In the genomic region with DNA sequence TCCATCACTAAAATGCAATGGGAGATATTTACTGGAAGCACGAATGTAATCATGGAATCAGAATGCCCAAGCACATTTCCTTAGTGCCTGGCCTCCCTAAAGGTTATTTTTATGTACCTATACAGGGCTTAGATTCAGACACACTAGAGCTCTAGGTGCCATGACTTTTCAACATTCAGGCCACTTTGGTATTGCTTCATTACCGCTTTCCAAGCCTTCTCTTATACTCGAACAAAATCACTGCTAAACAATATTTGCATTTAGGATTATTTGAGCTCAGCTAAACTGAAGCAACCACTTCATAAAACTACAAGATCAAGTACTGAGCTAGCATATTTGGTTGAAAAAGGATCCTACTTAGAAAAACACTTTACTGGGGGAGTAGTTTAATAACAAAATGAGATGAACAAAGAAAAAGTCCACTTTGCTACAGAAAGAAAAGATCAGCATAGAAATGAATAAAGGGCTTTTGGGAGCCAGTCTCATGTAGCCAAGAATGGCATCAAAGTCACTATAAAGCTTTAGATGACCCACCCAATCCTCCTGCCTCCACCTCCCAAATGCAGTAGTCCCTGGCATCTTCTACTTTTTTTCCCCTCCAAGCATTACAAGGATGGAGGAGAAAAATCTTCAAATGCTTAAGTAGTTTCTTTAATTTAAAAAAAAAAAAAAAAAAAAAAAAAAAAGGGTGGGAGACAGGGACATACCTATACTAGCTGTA, we compare ENCODE assay signal across 10 mouse cellular contexts. TPM values are rescaled to one million over a fixed set of nuclear protein-coding genes. Genes with fewer than 3 reads are reported as not detected.
A peak's percentile ranks its signal among the peaks of the same experiment; 100 is the strongest.
DNase-seq lines count a peak whose midpoint lies in the region; ATAC-seq and TF ChIP-seq lines count a peak whose summit lies in the region.
"Had no signal": no experiment of that assay in that cellular context is flagged by ENCODE, and none has a peak within 500 bp of the region (broad histone marks: within the 10 kb centered on the region; RNA-seq: fewer than 3 reads in every experiment).

No protein-coding gene starts in this region.

- no peak for TF ChIP-seq POLR2A in CH12.LX (IDR thresholded peaks at IDR 0.05; ENCODE audit: low read depth, low read length)

- peaks cover 57% of the 10 kb centered on the region for H3K4me1 ChIP-seq in hindbrain, embryonic 15.5 days (replicated peaks)
- peaks cover 30% of the 10 kb centered on the region for H3K4me1 ChIP-seq in hindbrain, embryonic 16.5 days (ENCODE audit: control insufficient read depth, insufficient read depth, low read depth, low read length)
- peaks cover 6 to 51% of the 10 kb centered on the region in 2 experiments; a peak in 3 of 4 replicates for H3K4me1 ChIP-seq in CH12.LX (ENCODE audit: control insufficient read depth in 1 of 2, insufficient read depth in 2 of 2)
- peaks cover 40% of the 10 kb centered on the region for H3K4me1 ChIP-seq in liver, embryonic 13.5 days (replicated peaks)

- no peak overlapping the region for H3K4me3 ChIP-seq in hindbrain, embryonic 15.5 days
- no peak overlapping the region for H3K4me3 ChIP-seq in hindbrain, embryonic 16.5 days (ENCODE audit: low read length)
- peak overlapping the region in 2 of 3 experiments; percentile 0 to 98 for H3K4me3 ChIP-seq in CH12.LX (replicated peaks in 1 of 3; ENCODE audit: low read depth in 2 of 3, low read length in 2 of 3, poor library complexity in 1 of 3)
- 0 out of 2 replicates have a peak overlapping the region, but pooled peaks have one; percentile 23 for H3K4me3 ChIP-seq in liver, embryonic 13.5 days (replicated peaks)

- no peak for ATAC-seq in hindbrain, embryonic 15.5 days (ENCODE audit: low FRiP score, low read depth)
- ATAC-seq in hindbrain, embryonic 16.5 days = no peak
- ATAC-seq in liver, embryonic 13.5 days (ENCODE audit: low read depth) = no peak

- H3K9me3 ChIP-seq in hindbrain, embryonic 15.5 days = no peaks in the 10 kb centered on the region
- no peaks in the 10 kb centered on the region for H3K9me3 ChIP-seq in hindbrain, embryonic 16.5 days (ENCODE audit: control insufficient read depth, low read length)
- no peaks in the 10 kb centered on the region for H3K9me3 ChIP-seq in CH12.LX (replicated peaks; ENCODE audit: low read length)
- no peaks in the 10 kb centered on the region for H3K9me3 ChIP-seq in liver, embryonic 13.5 days (replicated peaks)

- H3K36me3 ChIP-seq in hindbrain, embryonic 15.5 days = no peaks in the 10 kb centered on the region
- no peaks in the 10 kb centered on the region for H3K36me3 ChIP-seq in hindbrain, embryonic 16.5 days (ENCODE audit: control insufficient read depth, insufficient read depth, low read length)
- peaks cover 0 to 44% of the 10 kb centered on the region in 2 experiments for H3K36me3 ChIP-seq in CH12.LX (replicated peaks in 1 of 2; ENCODE audit: control insufficient read depth in 1 of 2, insufficient read depth in 1 of 2, low read length in 1 of 2)
- H3K36me3 ChIP-seq in liver, embryonic 13.5 days = peaks cover 20% of the 10 kb centered on the region

- peak; percentile 6 for DNase-seq in CD4-positive helper T cell, adult 2 months (ENCODE audit: low read depth, low spot score)
- no peak for DNase-seq in CH12.LX (ENCODE audit: extremely low read depth)
- DNase-seq in liver, embryonic 13.5 days = no peak
- DNase-seq in thymus, postnatal 25 days = no peak
- no peak for DNase-seq in cerebellum, postnatal 14 days
- DNase-seq: cerebellum, adult 9-11 months; kidney, adult 18-20 months; lung, postnatal 4 days had no signal

- no peak overlapping the region for H3K27ac ChIP-seq in hindbrain, embryonic 15.5 days (replicated peaks)
- no peak overlapping the region; the same call in 1 of the 2 replicates for H3K27ac ChIP-seq in hindbrain, embryonic 16.5 days (ENCODE audit: low read depth, low read length)
- H3K27ac ChIP-seq in CH12.LX (ENCODE audit: insufficient read depth, low read depth) = no peak overlapping the region
- no peak overlapping the region for H3K27ac ChIP-seq in liver, embryonic 13.5 days

- WGBS in hindbrain, embryonic 15.5 days = 59% methylated on average over 3 of the region's 3 CpGs
- WGBS in hindbrain, embryonic 16.5 days = 63% methylated on average over 3 of the region's 3 CpGs
- WGBS in liver, embryonic 13.5 days (ENCODE audit: insufficient replicate concordance) = 52% methylated on average over 3 of the region's 3 CpGs

- in situ Hi-C loops in CH12.LX (cut with MboI; ENCODE audit: low pct_ligation_motif_present, low pct_unique_long_range_greater_than_20kb, low sequenced_read_pairs) = no loop called here

- H3K9ac ChIP-seq in hindbrain, embryonic 15.5 days = no peak overlapping the region
- H3K9ac ChIP-seq in hindbrain, embryonic 16.5 days (ENCODE audit: low read depth, low read length) = no peak overlapping the region
- H3K9ac ChIP-seq in CH12.LX (ENCODE audit: insufficient read depth, low read depth) = no peak overlapping the region
- no peak overlapping the region for H3K9ac ChIP-seq in liver, embryonic 13.5 days

- TF ChIP-seq RAD21 in CH12.LX (IDR thresholded peaks at IDR 0.05; ENCODE audit: low read depth, low read length) = no peak

- dilution Hi-C loops in CH12.LX (cut with MboI; ENCODE audit: extremely low pct_ligation_motif_present, extremely low pct_unique_long_range_greater_than_20kb, low sequenced_read_pairs) = no loop called here

- no peaks in the 10 kb centered on the region for H3K27me3 ChIP-seq in hindbrain, embryonic 15.5 days
- H3K27me3 ChIP-seq in hindbrain, embryonic 16.5 days (replicated peaks; ENCODE audit: control insufficient read depth, insufficient read depth, low read length) = no peaks in the 10 kb centered on the region
- no peaks in the 10 kb centered on the region for H3K27me3 ChIP-seq in CH12.LX (replicated peaks)
- H3K27me3 ChIP-seq in liver, embryonic 13.5 days = no peaks in the 10 kb centered on the region

- peaks cover 77% of the 10 kb centered on the region for H3K79me2 ChIP-seq in CH12.LX (replicated peaks; ENCODE audit: control insufficient read depth, extremely low read depth, insufficient read depth, poor library complexity, severe bottlenecking)

- TF ChIP-seq CTCF in CH12.LX (conservative IDR thresholded peaks at IDR 0.05 in 1 of 2, IDR thresholded peaks at IDR 0.05 in 1 of 2; ENCODE audit: low read depth in 2 of 2, low read length in 2 of 2) = no peak

- no peak for TF ChIP-seq EP300 in CH12.LX (IDR thresholded peaks at IDR 0.05; ENCODE audit: low read length)

- peak overlapping the region; percentile 28; the same call in 1 of the 2 replicates for H3K4me2 ChIP-seq in hindbrain, embryonic 15.5 days
- H3K4me2 ChIP-seq in hindbrain, embryonic 16.5 days (ENCODE audit: low read length) = no peak overlapping the region
- peak overlapping the region; percentile 82 for H3K4me2 ChIP-seq in CH12.LX (ENCODE audit: insufficient read depth, low read depth, poor library complexity, severe bottlenecking)
- peak overlapping the region; percentile 21; the same call in 1 of the 2 replicates for H3K4me2 ChIP-seq in liver, embryonic 13.5 days

TF ChIP-seq in CH12.LX, 34 proteins besides CTCF, POLR2A, EP300 and RAD21:
- TF ChIP-seq MAX (IDR thresholded peaks at IDR 0.05; ENCODE audit: low read length) (no peak), POLR2AphosphoS2 (IDR thresholded peaks at IDR 0.05; ENCODE audit: low read depth, low read length) (peak; percentile 77), ZNF384 (IDR thresholded peaks at IDR 0.05; ENCODE audit: low read depth, low read length) (peak; percentile 63; the same call in 1 of the 2 replicates)

RNA-seq across cellular contexts. Expression of a gene that starts 5.2 kb away (rescaled TPM):
- polyA plus RNA-seq in hindbrain, embryonic 15.5 days (2015; fragmentation: Nextera tagmentation; extraction: Ambion mirVana) = 239 and 250 TPM in 2 replicates
- polyA plus RNA-seq in hindbrain, embryonic 16.5 days (2015; fragmentation: Nextera tagmentation; extraction: Ambion mirVana) = 222 and 235 TPM in 2 replicates
- 216 and 311 TPM in 2 replicates for total RNA-seq in CH12.LX (2012; rRNA removed)
- 272 and 304 TPM in 2 replicates for total RNA-seq in CH12.LX (2014; rRNA removed)
- 392 and 405 TPM in 2 replicates for polyA plus RNA-seq in CH12.LX (2012; ENCODE audit: insufficient read length, low read depth)
- polyA plus RNA-seq in liver, embryonic 13.5 days (2015; fragmentation: Nextera tagmentation; extraction: Ambion mirVana) = 200 and 238 TPM in 2 replicates

Comparison
In these comparisons a context has a peak if more than half of its experiments do, and no peak if none do; other contexts are left out.
1. H3K4me3 ChIP-seq: peak in CH12.LX (2 of 3) and liver, embryonic 13.5 days (single experiment); none in hindbrain, embryonic 15.5 days (single experiment) and hindbrain, embryonic 16.5 days (single experiment).